Mouse (Mus musculus) stomach, postnatal 0 days (tissue): ENCODE measurements at regions not wholly inside any gene's neighbourhood (a gene's known extent, or its start where the extent isn't known, plus 50 kb on each side); places are given as distances from the start of the nearest gene placed in this dataset.

ENCODE experiments used
- CTCF ChIP-seq: IDR thresholded peaks from 2 replicates; pipeline ENCODE4 v1.5.1; 2016; ENCODE audit warnings: antibody characterized with exemption, low read depth, mild to moderate bottlenecking, moderate library complexity
- EP300 ChIP-seq: optimal IDR thresholded peaks from 2 replicates; pipeline ENCODE3; 2016; ENCODE audit warnings: antibody characterized with exemption

DNA sequence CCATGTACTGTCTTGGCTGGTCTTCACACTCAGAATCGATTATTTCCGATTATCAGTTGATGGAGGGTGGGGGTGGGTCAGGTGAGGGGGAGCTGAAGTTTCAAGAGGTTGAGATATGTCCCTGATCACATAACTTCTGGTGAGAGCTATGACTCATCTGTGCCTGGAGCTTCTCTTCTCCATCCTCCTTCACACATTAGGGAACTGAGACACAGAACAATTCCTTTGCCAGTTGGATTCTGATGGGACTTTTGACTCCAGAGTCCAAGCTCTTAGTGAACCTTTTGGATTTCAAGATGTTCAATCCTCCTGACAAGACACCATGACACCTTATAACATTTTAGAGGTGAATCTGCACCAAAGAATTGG is 196.2 kb downstream of the Stk31 start:
- TF ChIP-seq CTCF: no peak
- no peak for TF ChIP-seq EP300
